Mouse (Mus musculus) left cerebral cortex, adult 11 months (tissue): ENCODE data around the gene Acvr1c.
A peak's percentile ranks its signal among the peaks of the same experiment; 100 is the strongest.

ENCODE experiments used
- DNase-seq: peaks from one replicate; pipeline ENCODE4 v3.0.0; 2022; ENCODE audit warnings: low spot score

Acvr1c gene

DNA sequence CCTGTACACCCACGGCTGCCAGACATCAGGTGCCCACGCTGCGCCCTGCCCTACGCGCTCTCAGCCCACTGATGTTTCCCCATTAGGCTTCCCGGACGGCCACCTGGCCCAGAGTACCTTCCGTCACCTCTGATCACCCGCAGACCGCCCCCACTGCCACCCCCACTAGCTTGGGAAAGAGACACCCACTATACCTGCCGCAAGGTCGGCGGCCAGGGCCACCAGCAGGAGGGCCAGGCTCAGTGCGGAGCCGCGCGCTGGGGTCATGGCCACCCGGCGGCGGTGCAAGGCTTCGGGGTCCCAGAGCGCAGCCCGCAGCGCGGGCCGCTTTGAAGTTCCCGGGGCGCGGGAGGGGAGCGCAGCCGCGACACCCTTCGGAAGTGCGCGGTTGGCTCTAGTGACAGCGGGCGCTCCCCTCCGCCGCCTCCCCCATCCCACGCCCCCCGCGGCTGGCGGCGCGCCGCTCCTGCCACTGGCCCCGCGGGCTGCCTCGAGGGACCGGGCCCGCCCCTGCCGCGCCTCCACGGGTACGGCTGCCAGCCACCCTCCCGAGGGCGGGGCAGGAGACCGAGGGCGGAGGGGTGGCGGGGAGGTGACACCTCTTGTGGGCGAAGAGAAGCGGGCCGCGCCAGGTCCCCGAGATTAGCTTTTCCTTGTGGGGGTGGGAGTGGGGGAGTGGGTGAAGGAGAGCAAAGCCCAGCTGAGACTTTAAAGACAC, at the start of gene Acvr1c:
Acvr1c (minus strand) TSS at position 482 of the 718 bp plus-strand sequence.
- peak; percentile 12 for DNase-seq

DNA sequence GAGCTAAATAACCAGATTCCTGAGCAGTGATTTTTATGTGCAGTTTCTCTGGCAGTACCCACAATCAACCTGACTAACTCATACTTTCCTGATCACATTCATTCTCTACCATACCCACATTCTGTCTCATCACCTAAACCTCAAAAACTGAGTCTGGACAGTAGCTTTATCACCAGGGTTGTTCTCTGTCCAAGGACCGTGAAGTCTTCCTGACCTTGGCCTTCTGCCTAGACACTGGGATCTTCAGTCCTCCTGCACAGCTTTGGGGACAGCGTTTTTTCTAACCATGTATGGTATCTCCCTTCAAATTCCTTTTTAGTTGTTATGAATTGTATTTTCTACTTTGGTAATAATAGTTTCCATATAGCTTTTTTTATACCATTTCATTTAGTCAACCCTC, 45.8 kb upstream of the Acvr1c start:
- no peak for DNase-seq

- DNase-seq = no peak
Measured at GRCm38 (mm10) chr2:58388601-58389000, 30.9 kb upstream of the Acvr1c start.

- DNase-seq = no peak
Measured at GRCm38 (mm10) chr2:58380020-58380419, 22.3 kb upstream of the Acvr1c start.

DNA sequence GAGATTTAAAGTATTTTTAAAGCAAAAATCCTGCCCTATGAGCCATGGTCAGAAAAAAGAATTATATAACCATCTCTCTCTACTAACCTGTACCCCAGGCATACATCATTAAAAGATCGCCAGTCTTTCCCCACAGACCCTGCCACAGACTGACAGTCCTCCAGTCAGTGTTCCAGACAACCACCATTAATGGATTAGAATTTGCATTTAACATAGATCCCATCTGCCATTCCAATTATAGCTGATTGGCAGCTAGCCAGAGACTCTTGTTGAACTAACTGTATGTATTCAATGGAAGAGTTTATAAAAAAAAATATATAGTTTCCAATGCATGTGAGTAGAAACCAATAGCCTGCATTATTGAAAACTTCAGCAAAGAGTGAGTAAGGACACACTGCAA, 21.8 kb upstream of the Acvr1c start:
- DNase-seq = no peak

- DNase-seq = no peak
Measured at GRCm38 (mm10) chr2:58377417-58378130, 19.9 kb upstream of the Acvr1c start.

GRCm38 (mm10) chr2:58366196-58366595, 8.5 kb upstream of the Acvr1c start:
- no peak for DNase-seq

DNA sequence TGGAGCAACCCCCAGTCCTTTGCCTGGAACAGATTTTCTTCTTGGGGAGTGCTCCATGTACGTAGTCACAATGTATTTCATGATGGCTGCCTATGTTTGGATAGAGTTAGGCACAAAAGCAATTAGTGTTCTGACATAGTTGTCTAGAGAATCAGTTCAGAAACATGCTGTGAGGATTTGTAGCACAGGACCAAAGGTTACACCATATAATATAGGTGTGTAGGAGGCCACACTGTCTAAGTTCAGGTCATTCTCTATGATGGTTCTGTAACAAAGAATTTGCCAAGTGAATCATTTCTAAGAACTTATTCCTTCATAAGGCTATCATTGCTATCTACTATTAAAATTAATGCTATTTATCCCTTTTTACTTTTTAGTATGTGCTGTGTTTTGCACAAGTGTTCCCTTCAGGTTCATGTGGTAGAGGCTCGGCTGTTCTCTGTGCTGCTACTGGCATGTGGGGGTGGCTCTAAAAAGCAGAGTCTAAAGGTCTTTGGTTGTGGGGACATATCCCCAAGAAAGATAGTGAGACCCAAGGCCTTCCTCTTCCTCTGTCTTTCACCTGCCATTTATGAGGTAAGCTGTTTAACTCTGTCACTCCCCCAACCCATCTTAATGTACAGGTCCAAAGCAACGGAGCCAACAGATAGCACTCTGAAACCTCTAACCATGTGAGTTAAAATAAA, 3.8 kb upstream of the Acvr1c start:
- DNase-seq = no peak

GRCm38 (mm10) chr2:58358132-58358460, 401 bp upstream of the Acvr1c start:
- DNase-seq = no peak

DNA sequence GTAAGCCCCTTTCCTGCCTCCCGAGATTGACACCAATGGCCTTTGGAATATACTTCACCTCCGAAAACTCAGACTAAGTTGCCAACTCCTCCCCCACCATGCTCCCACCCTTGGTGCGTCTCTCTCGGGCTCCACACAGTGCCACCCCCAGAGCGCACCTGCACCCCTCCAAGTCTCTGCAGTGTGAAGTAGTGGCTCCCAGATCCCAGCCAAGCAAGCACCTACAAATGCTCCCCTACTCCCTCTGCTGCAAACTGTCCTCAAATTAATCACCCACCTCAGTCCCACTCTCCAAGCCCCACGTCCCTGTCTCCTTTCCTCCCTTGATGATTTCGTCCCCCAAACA, 654 bp downstream of the Acvr1c start:
- no peak for DNase-seq

DNA sequence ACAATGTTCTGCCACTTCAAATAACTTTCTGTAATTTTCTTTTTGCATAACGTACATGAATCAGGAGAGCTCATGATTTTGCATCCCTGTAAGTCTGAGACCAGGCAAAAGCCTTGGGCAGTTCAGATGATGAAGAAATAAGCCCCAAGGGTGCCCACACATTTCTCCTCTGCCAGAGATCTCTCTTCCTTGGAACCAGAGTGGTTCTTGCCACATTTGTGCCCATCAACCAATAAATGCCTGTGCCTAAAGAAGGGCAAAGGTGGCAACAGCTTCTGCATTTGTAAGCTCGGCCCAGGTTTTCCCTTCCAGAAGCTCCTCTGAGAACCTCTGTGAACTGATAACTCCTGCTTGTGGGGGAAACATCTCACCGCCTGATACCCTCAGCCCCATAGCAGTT, 3.3 kb downstream of the Acvr1c start:
- no peak for DNase-seq

DNA sequence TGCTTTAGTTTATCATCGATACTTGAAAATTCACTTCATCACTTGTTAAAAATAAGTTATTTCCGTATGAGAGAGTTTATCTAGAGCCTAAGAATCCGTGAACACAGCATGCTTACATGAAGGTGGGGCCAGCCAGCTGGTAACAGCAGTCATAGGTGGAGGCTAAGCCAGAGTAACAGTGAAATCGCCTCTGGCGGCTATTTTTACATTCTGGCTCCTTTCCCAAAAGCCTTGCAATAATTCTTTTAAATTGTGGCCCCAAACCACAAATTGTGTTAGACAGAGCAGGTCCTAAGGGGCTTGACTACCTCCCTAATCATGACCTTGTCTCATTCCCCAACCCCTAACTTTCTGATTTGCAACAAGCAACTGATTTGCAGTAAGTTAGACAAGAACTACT, 4.8 kb downstream of the Acvr1c start:
- DNase-seq = no peak

- DNase-seq = no peak
Measured at GRCm38 (mm10) chr2:58350657-58351056, 7.0 kb downstream of the Acvr1c start.

GRCm38 (mm10) chr2:58336730-58337129, 21.0 kb downstream of the Acvr1c start:
- DNase-seq = no peak

GRCm38 (mm10) chr2:58329589-58329988, 28.1 kb downstream of the Acvr1c start:
- DNase-seq = no peak

DNA sequence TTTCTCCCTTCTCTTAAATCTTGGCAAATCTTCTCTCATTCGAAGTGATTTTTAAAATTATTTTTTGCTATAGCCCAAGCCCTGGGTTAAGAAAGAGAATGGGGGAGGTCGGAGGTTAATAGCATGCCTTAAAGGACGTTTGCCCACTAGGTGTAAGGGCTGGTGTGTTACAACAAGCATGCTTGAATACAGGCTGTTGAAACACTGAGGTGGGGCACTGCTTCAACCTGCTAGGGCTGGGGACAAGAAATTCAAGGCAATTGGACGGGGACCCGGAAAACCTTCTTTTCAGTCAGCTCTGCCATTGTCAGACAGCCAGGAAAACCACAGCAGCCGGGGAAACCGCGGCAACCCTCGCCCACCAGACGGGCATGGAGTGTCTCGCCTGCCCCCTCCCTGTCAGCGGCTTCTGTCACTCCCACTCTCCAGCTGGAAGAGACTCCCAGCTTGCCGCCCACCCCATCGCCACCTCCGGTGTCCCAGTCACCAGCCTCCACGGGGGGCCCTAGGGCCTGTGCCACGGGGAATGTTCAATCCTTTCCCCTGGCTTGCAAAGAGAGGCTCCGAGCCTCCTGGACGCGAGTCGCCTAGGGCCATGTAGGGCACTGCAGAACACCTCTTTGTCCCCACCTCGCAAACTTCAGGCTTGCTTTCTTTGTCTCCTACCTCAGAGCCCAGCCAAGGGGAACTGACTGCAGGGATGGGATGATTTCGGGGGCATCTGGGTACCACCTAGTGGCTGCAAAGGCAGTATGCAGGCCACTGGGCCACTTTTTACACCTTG, 33.4 kb downstream of the Acvr1c start:
- peak; percentile 54 for DNase-seq

- DNase-seq = no peak
Measured at GRCm38 (mm10) chr2:58323274-58323673, 34.4 kb downstream of the Acvr1c start.

DNA sequence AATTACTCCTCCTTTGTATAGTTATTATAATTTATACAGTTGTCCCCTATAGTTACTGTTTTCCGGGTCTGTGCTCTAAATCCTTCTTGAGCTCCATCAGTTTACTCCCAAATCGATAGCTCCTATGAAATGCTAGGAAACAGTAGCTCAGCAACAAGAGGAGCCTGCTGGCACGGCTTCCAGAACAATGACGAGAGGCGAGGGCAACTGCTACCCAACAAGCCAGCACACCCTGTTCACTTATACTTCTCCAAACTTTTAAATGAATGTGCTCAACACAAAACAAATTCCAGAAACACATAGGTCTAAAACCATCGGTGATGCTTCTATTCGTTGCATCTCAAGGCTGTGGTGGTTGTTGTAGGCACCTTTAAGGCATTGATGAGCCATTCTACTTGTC, 41.5 kb downstream of the Acvr1c start:
- no peak for DNase-seq

- DNase-seq = no peak
Measured at GRCm38 (mm10) chr2:58309695-58310094, 48.0 kb downstream of the Acvr1c start.

GRCm38 (mm10) chr2:58304450-58304849, 53.2 kb downstream of the Acvr1c start:
- DNase-seq = no peak

DNA sequence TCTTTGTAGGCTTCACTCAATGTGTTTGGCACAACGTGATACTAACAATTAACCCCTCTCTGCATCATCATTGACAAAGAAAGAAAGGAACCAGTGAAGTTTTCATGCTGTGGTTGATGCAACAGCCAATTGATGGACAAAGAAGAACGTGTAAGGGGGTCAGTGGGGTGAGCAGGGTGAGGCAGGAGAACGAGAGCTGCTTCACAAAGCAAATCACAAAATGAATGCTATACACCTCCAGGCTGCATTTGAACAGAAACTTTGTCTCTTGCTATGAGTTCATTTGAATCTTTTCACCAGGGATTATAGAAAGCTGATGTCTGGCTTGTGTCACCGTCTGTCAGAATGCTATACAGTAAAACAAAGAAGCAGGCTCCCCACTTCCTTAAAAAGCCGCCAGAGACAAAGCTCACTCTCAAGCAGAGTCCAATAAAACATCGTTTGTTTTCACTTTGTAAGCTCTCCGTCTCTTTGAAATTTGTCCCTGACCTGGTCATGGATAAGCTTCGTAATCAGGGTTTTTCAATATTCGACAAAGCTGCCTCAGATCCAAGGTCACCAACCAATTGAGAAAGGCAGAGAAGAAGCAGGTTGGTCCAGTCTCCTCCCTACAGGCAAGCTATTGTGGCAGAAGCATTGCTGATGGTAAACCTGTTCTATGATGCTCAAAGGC, 67.8 kb downstream of the Acvr1c start:
- DNase-seq = no peak

- DNase-seq = no peak
Measured at GRCm38 (mm10) chr2:58289331-58289730, 68.4 kb downstream of the Acvr1c start.
